Mouse (Mus musculus): ENCODE data around the gene Zdhhc11.

DNA sequence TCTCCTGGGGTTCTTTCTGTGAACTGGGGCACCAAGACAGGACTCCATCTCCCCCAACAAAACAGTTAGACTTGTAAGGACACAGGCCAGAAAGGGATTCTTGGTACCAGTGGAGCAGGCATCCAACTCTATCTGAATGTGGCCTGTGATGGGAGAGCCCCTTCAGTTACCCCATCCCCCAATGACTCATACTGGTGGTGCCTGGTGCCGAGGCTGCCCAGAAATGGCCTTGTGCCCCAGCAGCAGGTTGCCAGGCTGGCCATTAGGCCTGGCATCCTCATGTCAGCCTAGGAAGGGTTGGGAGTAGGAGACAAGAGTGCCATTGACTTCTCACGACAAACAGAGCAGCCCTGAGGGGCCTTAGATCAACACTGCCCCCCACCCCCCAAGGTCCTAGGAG, 64.5 kb downstream of the Zdhhc11 start:
- no peak for TF ChIP-seq CTCF (IDR thresholded peaks at IDR 0.05; ENCODE audit: low read depth, low read length)
- no peak for TF ChIP-seq POLR2A (IDR thresholded peaks at IDR 0.05; ENCODE audit: extremely low read depth, insufficient read depth, low read length)

All from liver, adult 2 months (tissue).